Comparison of ENCODE assay signal across 8 mouse cellular contexts in genomic region chr7:19268993-19269681, GRCm38 (mm10). TPM values are rescaled to one million over a fixed set of nuclear protein-coding genes. Genes with fewer than 3 reads are reported as not detected.
DNase-seq lines count a peak whose midpoint lies in the region; ATAC-seq and TF ChIP-seq lines count a peak whose summit lies in the region.

No protein-coding gene starts in this region.

- H3K27ac ChIP-seq in thymus, adult 2 months (ENCODE audit: control insufficient read depth, insufficient read depth, low read length), result peak overlapping the region; percentile 74; the same call in 1 of the 2 replicates
- H3K27ac ChIP-seq in forebrain, embryonic 15.5 days (replicated peaks), result peak overlapping the region; percentile 27
- no peak overlapping the region for H3K27ac ChIP-seq in midbrain, embryonic 13.5 days

- intact Hi-C loops in left cerebral cortex, postnatal 10 days (cut with DNase I), result no loop called here

- peak overlapping the region; percentile 27 for H3K4me3 ChIP-seq in thymus, adult 2 months (ENCODE audit: control insufficient read depth, insufficient read depth, low read length)
- peak overlapping the region; percentile 98 for H3K4me3 ChIP-seq in forebrain, embryonic 15.5 days
- H3K4me3 ChIP-seq in midbrain, embryonic 13.5 days (replicated peaks), result peak overlapping the region; percentile 79

- no peak for ATAC-seq in forebrain, embryonic 15.5 days (replicated peaks)
- no peak for ATAC-seq in midbrain, embryonic 13.5 days

- peaks cover 54% of the 10 kb centered on the region for H3K4me1 ChIP-seq in thymus, adult 2 months (replicated peaks; ENCODE audit: control insufficient read depth, insufficient read depth, low read length)
- H3K4me1 ChIP-seq in forebrain, embryonic 15.5 days, result peaks cover 29% of the 10 kb centered on the region
- peaks cover 28% of the 10 kb centered on the region for H3K4me1 ChIP-seq in midbrain, embryonic 13.5 days (replicated peaks)

- 9% methylated on average over 10 of the region's 10 CpGs for WGBS in thymus, adult 2 months
- WGBS in forebrain, embryonic 15.5 days, result 64% methylated on average over 10 of the region's 10 CpGs
- 57% methylated on average over 10 of the region's 10 CpGs for WGBS in midbrain, embryonic 13.5 days

- peak overlapping the region; percentile 92 for H3K4me2 ChIP-seq in forebrain, embryonic 15.5 days (replicated peaks)
- peak overlapping the region; percentile 97 for H3K4me2 ChIP-seq in midbrain, embryonic 13.5 days (replicated peaks)

- H3K27me3 ChIP-seq in thymus, adult 2 months (ENCODE audit: control insufficient read depth, insufficient read depth, low read length), result no peaks in the 10 kb centered on the region
- H3K27me3 ChIP-seq in forebrain, embryonic 15.5 days, result no peaks in the 10 kb centered on the region
- no peaks in the 10 kb centered on the region for H3K27me3 ChIP-seq in midbrain, embryonic 13.5 days

- TF ChIP-seq POLR2A in thymus, adult 2 months (IDR thresholded peaks at IDR 0.05; ENCODE audit: control insufficient read depth, extremely low read depth, insufficient read depth, low read length, poor library complexity), result no peak

- H3K9me3 ChIP-seq in forebrain, embryonic 15.5 days, result no peaks in the 10 kb centered on the region
- H3K9me3 ChIP-seq in midbrain, embryonic 13.5 days, result no peaks in the 10 kb centered on the region

- no peak for DNase-seq in thymus, adult 2 months
- DNase-seq in thymus, postnatal 10 days (ENCODE audit: low spot score in 2 of 2), result no peak
- DNase-seq in kidney, postnatal 36 days, result peak; percentile 42 to 61
- DNase-seq in cerebellum, adult 11 months, result no peak
- no peak for DNase-seq in spleen, adult 18-20 months
- no peak for DNase-seq in left cerebral cortex, postnatal 10 days (ENCODE audit: extremely low spot score in 1 of 2, low spot score in 2 of 2)

- H3K9ac ChIP-seq in forebrain, embryonic 15.5 days (replicated peaks), result peak overlapping the region; percentile 91
- peak overlapping the region; percentile 96 for H3K9ac ChIP-seq in midbrain, embryonic 13.5 days (replicated peaks)

- peaks cover 4% of the 10 kb centered on the region; the same call in 1 of the 2 replicates for H3K36me3 ChIP-seq in thymus, adult 2 months (ENCODE audit: control insufficient read depth, insufficient read depth, low read length)
- H3K36me3 ChIP-seq in forebrain, embryonic 15.5 days, result peaks cover 4% of the 10 kb centered on the region
- peaks cover 7% of the 10 kb centered on the region for H3K36me3 ChIP-seq in midbrain, embryonic 13.5 days

- no peak for TF ChIP-seq CTCF in thymus, adult 2 months (IDR thresholded peaks at IDR 0.05; ENCODE audit: borderline replicate concordance, control insufficient read depth, extremely low read depth, insufficient read depth, low read length, poor library complexity)

RNA-seq across cellular contexts. Expression of gene Vasp, which starts 2.5 kb away (rescaled TPM):
- polyA plus RNA-seq in thymus, adult 2 months (2012; rRNA removed), result 325 and 327 TPM in 2 replicates
- polyA plus RNA-seq in forebrain, embryonic 15.5 days (2015; fragmentation: Nextera tagmentation; extraction: Ambion mirVana), result 37.6 and 39.5 TPM in 2 replicates
- 28.6 and 38.0 TPM in 2 replicates for polyA plus RNA-seq in midbrain, embryonic 13.5 days (2015; fragmentation: Nextera tagmentation; extraction: Ambion mirVana)
- total RNA-seq in left cerebral cortex, postnatal 10 days (2021), result 10 to 100 TPM; 23.1 to 23.5 TPM

RNA-seq across cellular contexts. Expression of gene Ppm1n, which starts 10.7 kb away (rescaled TPM):
- polyA plus RNA-seq in thymus, adult 2 months (2012; rRNA removed), result 0.57 and 0.63 TPM in 2 replicates
- polyA plus RNA-seq in forebrain, embryonic 15.5 days (2015; fragmentation: Nextera tagmentation; extraction: Ambion mirVana), result 0.19 and 0.31 TPM in 2 replicates
- 0.34 and 0.88 TPM in 2 replicates for polyA plus RNA-seq in midbrain, embryonic 13.5 days (2015; fragmentation: Nextera tagmentation; extraction: Ambion mirVana)
- under 1 TPM; 0.34 to 0.49 TPM for total RNA-seq in left cerebral cortex, postnatal 10 days (2021)

RNA-seq across cellular contexts. Expression of gene Rtn2, which starts 13.3 kb away (rescaled TPM):
- 3.0 and 19.9 TPM in 2 replicates for polyA plus RNA-seq in thymus, adult 2 months (2012; rRNA removed)
- polyA plus RNA-seq in forebrain, embryonic 15.5 days (2015; fragmentation: Nextera tagmentation; extraction: Ambion mirVana), result 123 and 127 TPM in 2 replicates
- polyA plus RNA-seq in midbrain, embryonic 13.5 days (2015; fragmentation: Nextera tagmentation; extraction: Ambion mirVana), result 97.4 and 102 TPM in 2 replicates
- 100 to 1,000 TPM; 145 to 151 TPM for total RNA-seq in left cerebral cortex, postnatal 10 days (2021)

RNA-seq across cellular contexts. Expression of gene Fosb, which starts 40.7 kb away (rescaled TPM):
- polyA plus RNA-seq in thymus, adult 2 months (2012; rRNA removed), result 1.8 and 1.9 TPM in 2 replicates
- 0.11 TPM in 2 replicates for polyA plus RNA-seq in forebrain, embryonic 15.5 days (2015; fragmentation: Nextera tagmentation; extraction: Ambion mirVana)
- not detected in 2 replicates for polyA plus RNA-seq in midbrain, embryonic 13.5 days (2015; fragmentation: Nextera tagmentation; extraction: Ambion mirVana)
- total RNA-seq in left cerebral cortex, postnatal 10 days (2021), result 1 to 10 TPM; 2.2 to 2.3 TPM

RNA-seq across cellular contexts. Expression of gene Opa3, which starts 41.0 kb away (rescaled TPM):
- polyA plus RNA-seq in thymus, adult 2 months (2012; rRNA removed), result 46.5 and 46.7 TPM in 2 replicates
- polyA plus RNA-seq in forebrain, embryonic 15.5 days (2015; fragmentation: Nextera tagmentation; extraction: Ambion mirVana), result 40.6 and 44.5 TPM in 2 replicates
- 39.4 and 40.5 TPM in 2 replicates for polyA plus RNA-seq in midbrain, embryonic 13.5 days (2015; fragmentation: Nextera tagmentation; extraction: Ambion mirVana)
- 10 to 100 TPM; 36.6 to 38.0 TPM for total RNA-seq in left cerebral cortex, postnatal 10 days (2021)

Comparison
In these comparisons a context has a peak if more than half of its experiments do, and no peak if none do; other contexts are left out.
1. DNase-seq: peak in kidney, postnatal 36 days (2 of 2); none in thymus, adult 2 months (single experiment), thymus, postnatal 10 days (0 of 2), cerebellum, adult 11 months (single experiment), spleen, adult 18-20 months (0 of 2) and left cerebral cortex, postnatal 10 days (0 of 2).
2. H3K4me3 ChIP-seq: peak in every context shown above with its lines; median percentile 98 in forebrain, embryonic 15.5 days; 79 in midbrain, embryonic 13.5 days; 27 in thymus, adult 2 months.